Mouse (Mus musculus) midbrain, embryonic 13.5 days (tissue): ENCODE data around the gene Dchs1. TPM values are rescaled to one million over a fixed set of nuclear protein-coding genes. Genes with fewer than 3 reads are reported as not detected.
A peak's percentile ranks its signal among the peaks of the same experiment; 100 is the strongest.

Experiments
- ATAC-seq: fragments of 200-750 bp; cut with Nextera tagmentation; 2 replicates; pipeline ENCODE4 v1.8.0; 2017; ENCODE audit warnings: mild to moderate bottlenecking, moderate TSS enrichment, moderate library complexity
- H3K27ac ChIP-seq: fragments of 300-500 bp; sonication (generic); 2 replicates; pipeline ENCODE4 v1.5.1; 2015; ENCODE audit warnings: inconsistent platforms, mild to moderate bottlenecking, moderate library complexity
- H3K27me3 ChIP-seq: fragments of 300-500 bp; sonication (generic); 2 replicates; pipeline ENCODE4 v1.6.1; 2015; ENCODE audit warnings: mild to moderate bottlenecking, inconsistent platforms
- H3K36me3 ChIP-seq: fragments of 300-500 bp; sonication (generic); 2 replicates; pipeline ENCODE4 v1.6.1; 2015; ENCODE audit warnings: mild to moderate bottlenecking, inconsistent platforms
- H3K4me1 ChIP-seq: fragments of 300-500 bp; sonication (generic); replicated peaks from 2 replicates; pipeline ENCODE4 v1.6.1; 2015; ENCODE audit warnings: inconsistent platforms
- H3K4me2 ChIP-seq: fragments of 300-500 bp; sonication (generic); replicated peaks from 2 replicates; pipeline ENCODE4 v1.6.1; 2015; ENCODE audit warnings: moderate library complexity, mild to moderate bottlenecking, inconsistent platforms
- H3K4me3 ChIP-seq: fragments of 300-500 bp; sonication (generic); replicated peaks from 2 replicates; pipeline ENCODE4 v1.5.1; 2015; ENCODE audit warnings: mild to moderate bottlenecking, inconsistent platforms
- H3K9ac ChIP-seq: fragments of 300-500 bp; sonication (generic); replicated peaks from 2 replicates; pipeline ENCODE4 v1.6.1; 2015; ENCODE audit warnings: mild to moderate bottlenecking, inconsistent platforms
- H3K9me3 ChIP-seq: fragments of 300-500 bp; sonication (generic); 2 replicates; pipeline ENCODE4 v1.6.1; 2016; ENCODE audit warnings: mild to moderate bottlenecking, inconsistent platforms
- WGBS: fragments of 180-500 bp; shearing (Covaris S2); methylation state at CpG from one replicate; pipeline ENCODE4 v1.1.7; 2015; 5-methylcytosine and 5-hydroxymethylcytosine counted together
- polyA plus RNA-seq: library from polyadenylated mRNA; unstranded; fragments of >200 nt; fragmentation: Nextera tagmentation; extraction: Ambion mirVana; gene quantifications from 2 replicates; pipeline ENCODE4 v1.2.1, GENCODE M21; 2015

Gene Dchs1
- polyA plus RNA-seq, 1 experiment from 2014 or later = 20.5 TPM

DNA sequence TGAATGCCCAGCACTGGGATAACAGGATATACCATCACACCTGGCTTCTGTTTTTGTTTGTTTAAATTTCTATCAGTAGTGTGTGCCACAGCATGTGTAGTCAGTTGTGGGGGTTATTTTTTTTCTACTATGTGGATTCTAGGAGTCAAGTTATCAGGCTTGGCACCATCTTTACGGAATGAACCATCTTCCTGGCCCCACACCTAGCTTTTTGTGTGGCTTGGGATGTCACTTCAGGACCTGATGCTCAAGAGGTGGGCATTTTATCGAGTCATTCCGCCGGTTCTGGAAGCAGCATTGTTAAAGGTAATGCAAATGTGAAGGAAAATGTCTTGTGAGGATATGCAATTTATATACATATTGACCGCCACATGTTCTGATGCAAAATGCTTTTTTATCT, 18.7 kb upstream of the Dchs1 start:
- Histone ChIP-seq H3K9ac (no peak overlapping the region), H3K27me3 (no peaks in the 10 kb centered on the region), H3K36me3 (peaks cover 18% of the 10 kb centered on the region), H3K4me1 (peaks cover 10% of the 10 kb centered on the region), H3K9me3 (no peaks in the 10 kb centered on the region), H3K4me3 (no peak overlapping the region), H3K4me2 (no peak overlapping the region), H3K27ac (no peak overlapping the region)
- ATAC-seq = no peak
- 78% methylated on average over 5 of the region's 5 CpGs for WGBS

DNA sequence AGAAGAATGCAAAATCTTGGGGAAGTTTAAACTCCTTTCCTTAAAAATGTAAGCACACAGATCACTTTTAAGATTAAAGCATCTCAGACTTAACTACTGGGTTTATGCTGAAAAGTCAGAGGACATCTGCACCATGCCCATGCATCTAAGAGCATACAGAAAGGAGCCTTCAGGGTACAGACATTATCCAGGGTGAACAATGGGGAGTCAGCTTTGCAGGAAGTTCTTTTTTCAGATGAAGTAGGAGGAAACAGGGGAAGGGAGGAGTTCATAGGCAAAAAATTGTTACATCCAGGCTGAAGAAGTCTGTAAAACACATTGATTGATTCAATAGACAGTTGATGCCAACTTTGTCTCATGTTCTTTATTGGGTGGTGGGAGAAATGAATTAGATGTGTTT, 16.0 kb upstream of the Dchs1 start:
- Histone ChIP-seq H3K4me1 (no peaks in the 10 kb centered on the region), H3K27me3 (no peaks in the 10 kb centered on the region), H3K9me3 (no peaks in the 10 kb centered on the region), H3K36me3 (peaks cover 8% of the 10 kb centered on the region), H3K27ac (no peak overlapping the region), H3K4me2 (no peak overlapping the region), H3K4me3 (no peak overlapping the region), H3K9ac (no peak overlapping the region)
- ATAC-seq = no peak

DNA sequence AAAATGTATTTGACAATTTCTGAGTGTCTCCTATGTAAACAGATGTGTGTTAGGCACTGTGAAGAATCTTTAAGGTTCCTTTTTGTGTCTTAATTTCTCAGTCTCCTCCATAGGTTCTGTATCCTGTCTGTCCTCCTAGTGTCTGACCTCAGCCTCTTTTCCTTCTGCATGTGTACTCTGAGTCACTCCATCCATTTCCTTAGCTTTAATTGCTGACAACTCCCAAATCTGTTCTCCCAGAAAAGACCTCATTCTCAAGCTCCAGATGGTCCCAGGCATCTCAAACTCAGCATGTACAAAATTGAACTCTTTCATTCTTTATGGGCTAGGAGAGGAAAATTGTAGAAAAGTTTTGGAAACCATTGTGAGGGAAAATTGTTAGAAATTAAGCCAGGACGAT, 15.3 kb upstream of the Dchs1 start:
- H3K4me1 ChIP-seq = no peaks in the 10 kb centered on the region
- H3K9me3 ChIP-seq = no peaks in the 10 kb centered on the region
- H3K27ac ChIP-seq = no peak overlapping the region
- WGBS = 50% methylated on average over 1 of the region's 1 CpGs
- peaks cover 4% of the 10 kb centered on the region; the same call in 1 of the 2 replicates for H3K36me3 ChIP-seq
- no peak overlapping the region for H3K9ac ChIP-seq
- H3K4me2 ChIP-seq = no peak overlapping the region
- ATAC-seq = no peak
- H3K4me3 ChIP-seq = no peak overlapping the region
- H3K27me3 ChIP-seq = no peaks in the 10 kb centered on the region

DNA sequence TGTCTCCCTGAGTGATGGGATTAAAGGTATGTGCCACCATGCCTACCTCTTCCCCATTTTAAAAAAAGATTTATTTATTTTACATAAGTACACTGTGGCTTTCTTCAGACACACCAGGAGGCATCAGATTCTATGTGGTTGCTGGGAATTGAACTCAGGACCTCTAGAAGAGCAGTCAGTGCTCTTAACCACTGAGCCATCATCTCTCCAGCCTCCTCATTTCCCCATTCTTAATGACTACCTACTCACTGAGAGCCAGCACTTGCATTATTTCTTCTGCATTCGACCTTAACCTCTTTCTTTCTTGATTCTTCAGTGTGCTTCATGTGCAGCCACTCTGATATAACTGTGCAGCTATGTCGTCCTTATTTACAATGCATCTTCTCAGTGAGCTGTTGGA, 14.9 kb upstream of the Dchs1 start:
- Histone ChIP-seq H3K27ac (no peak overlapping the region), H3K4me2 (no peak overlapping the region), H3K4me1 (no peaks in the 10 kb centered on the region), H3K36me3 (peaks cover 2% of the 10 kb centered on the region; the same call in 1 of the 2 replicates), H3K9ac (no peak overlapping the region), H3K4me3 (no peak overlapping the region), H3K9me3 (no peaks in the 10 kb centered on the region), H3K27me3 (no peaks in the 10 kb centered on the region)
- 52% methylated on average over 2 of the region's 2 CpGs for WGBS
- no peak for ATAC-seq

DNA sequence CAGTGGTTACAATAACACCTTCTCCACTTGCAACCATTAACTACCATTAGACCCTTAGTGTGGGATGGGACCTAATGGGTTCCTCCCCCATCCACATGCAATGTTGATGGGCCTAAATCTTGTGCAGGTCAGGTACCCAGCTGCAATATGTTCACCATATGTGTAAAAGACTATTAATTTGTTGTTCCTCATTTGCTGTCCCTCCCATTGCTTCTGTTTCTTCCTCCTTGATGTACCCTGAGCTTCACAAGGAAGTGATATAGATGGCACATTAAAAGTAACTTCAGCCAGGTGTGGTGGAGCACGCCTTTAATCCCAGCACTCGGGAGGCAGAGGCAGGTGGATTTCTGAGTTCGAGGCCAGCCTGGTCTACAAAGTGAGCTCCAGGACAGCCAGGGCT, 9.5 kb upstream of the Dchs1 start:
- no peak overlapping the region for H3K4me2 ChIP-seq
- no peaks in the 10 kb centered on the region for H3K4me1 ChIP-seq
- no peaks in the 10 kb centered on the region for H3K27me3 ChIP-seq
- no peak overlapping the region for H3K4me3 ChIP-seq
- ATAC-seq = no peak
- H3K9me3 ChIP-seq = no peaks in the 10 kb centered on the region
- no peaks in the 10 kb centered on the region for H3K36me3 ChIP-seq
- no peak overlapping the region for H3K9ac ChIP-seq
- no peak overlapping the region for H3K27ac ChIP-seq
- 88% methylated on average over 3 of the region's 3 CpGs for WGBS

DNA sequence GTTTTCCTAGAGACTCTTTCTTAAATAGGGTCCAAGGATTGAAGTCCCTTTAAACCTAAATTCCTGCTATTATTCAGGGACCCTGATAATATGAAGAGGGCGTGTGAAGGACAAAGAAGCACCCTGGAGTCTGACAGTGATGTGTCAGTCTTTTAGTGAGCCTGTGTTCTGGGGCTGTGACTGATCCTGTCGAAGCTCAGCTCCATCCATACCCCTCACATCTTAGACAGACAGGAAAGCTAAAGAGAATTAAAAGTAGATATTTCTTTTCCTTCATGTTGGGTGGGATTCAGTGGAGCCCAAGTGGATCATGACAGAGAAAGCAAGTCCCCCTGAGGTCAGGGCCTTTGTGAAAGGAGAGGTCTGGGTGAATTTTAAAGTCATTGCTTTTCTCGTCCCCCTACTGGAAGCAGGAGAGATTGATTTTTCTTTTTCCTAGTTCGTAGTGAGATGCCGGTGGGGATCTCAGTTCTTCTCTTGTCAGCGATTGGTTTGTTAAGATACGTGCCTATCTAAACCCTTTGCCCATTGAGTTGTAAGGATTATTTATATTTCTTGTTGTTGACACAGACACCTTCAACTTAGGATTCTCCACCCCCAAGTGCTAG, 8.4 kb upstream of the Dchs1 start:
- H3K9me3 ChIP-seq = no peaks in the 10 kb centered on the region
- H3K4me2 ChIP-seq = no peak overlapping the region
- no peaks in the 10 kb centered on the region for H3K36me3 ChIP-seq
- H3K27ac ChIP-seq = no peak overlapping the region
- no peaks in the 10 kb centered on the region for H3K4me1 ChIP-seq
- H3K4me3 ChIP-seq = no peak overlapping the region
- 8% methylated on average over 7 of the region's 7 CpGs for WGBS
- no peak for ATAC-seq
- no peak overlapping the region for H3K9ac ChIP-seq
- H3K27me3 ChIP-seq = no peaks in the 10 kb centered on the region

DNA sequence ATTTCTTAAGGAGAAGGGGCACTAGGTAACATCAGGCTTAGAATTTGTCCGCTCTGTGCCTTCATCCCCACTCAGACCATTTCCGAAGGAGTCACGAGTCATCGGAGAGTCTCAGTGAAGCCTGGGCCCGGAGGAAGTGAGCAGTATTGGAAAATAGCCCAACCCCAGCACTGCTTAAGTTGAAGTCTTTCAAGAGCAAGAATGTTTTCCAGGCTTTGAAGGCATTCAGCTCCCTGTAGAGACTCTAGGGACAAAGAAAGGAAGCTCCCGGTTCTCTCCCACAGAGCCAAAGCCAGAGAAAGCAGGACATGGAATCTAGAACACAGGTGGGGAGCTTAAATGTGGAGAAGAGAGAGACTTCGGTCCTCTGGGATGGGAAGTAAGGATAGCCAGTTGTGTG, 6.2 kb upstream of the Dchs1 start:
- H3K4me3 ChIP-seq = no peak overlapping the region
- H3K36me3 ChIP-seq = no peaks in the 10 kb centered on the region
- H3K9me3 ChIP-seq = no peaks in the 10 kb centered on the region
- no peak overlapping the region for H3K27ac ChIP-seq
- no peaks in the 10 kb centered on the region for H3K27me3 ChIP-seq
- H3K4me2 ChIP-seq = no peak overlapping the region
- no peak overlapping the region for H3K9ac ChIP-seq
- 81% methylated on average over 7 of the region's 7 CpGs for WGBS
- ATAC-seq = no peak
- peaks cover 3% of the 10 kb centered on the region for H3K4me1 ChIP-seq

DNA sequence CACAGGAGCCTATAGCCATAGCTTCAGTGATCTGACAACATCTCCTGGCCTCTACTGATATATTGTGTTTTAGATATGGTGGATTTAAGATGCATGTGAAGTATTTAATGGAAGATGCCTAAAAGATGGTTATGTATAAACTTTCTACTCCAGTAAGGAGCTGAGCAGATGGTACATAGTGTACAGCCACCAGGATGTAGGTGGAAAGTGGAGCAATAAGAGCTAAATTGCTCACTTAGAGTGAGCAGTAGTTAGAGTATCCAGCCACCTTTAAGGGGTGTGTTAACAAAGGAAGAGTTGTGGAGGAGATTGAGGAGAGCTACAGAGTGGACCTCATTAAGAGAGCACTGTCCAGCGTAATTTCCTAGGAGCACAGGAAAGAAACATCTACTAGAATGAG, 3.7 kb upstream of the Dchs1 start:
- Histone ChIP-seq H3K9me3 (no peaks in the 10 kb centered on the region), H3K36me3 (no peaks in the 10 kb centered on the region), H3K27me3 (no peaks in the 10 kb centered on the region), H3K4me1 (peaks cover 13% of the 10 kb centered on the region), H3K4me3 (no peak overlapping the region), H3K27ac (no peak overlapping the region), H3K9ac (no peak overlapping the region), H3K4me2 (no peak overlapping the region)
- WGBS = 89% methylated on average over 1 of the region's 1 CpGs
- no peak for ATAC-seq

DNA sequence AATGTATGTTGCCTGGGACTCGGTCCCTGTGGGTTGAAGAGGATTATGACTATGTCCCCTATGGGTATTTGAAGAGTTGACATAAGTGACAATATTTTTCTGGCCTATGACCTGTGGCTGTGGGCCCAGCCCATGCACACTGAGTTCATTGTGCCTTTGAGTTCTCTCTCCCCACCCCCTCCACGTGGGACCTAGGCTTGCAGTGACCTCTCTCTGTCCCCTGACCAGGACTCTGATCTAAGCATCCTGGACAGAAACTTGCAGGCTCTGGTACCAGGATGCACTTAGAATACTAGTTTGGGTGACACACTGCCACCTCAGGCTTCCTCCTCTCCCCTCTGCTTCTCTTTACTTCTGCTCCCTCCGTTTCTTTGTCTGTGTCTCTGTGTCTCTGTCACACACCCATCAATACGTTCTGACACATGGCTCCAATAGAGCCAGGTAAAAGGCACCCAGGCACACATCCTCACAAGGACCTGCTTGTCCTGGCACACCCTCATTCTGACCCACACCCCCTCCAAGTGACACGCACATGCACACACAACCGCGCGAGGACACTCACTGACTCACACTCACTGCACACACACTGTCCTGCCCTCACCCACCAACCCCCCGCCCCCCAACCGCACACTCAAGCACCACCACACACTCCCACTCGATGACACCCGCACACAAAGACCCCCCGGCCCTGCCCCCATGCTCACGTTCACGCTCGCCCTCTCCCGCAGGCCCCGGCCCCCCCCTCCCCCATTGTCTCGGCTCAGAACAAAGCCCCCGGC, 759 bp downstream of the Dchs1 start:
- peak; percentile 80 for ATAC-seq
- Histone ChIP-seq H3K4me3 (peak overlapping the region; percentile 80), H3K27me3 (no peaks in the 10 kb centered on the region), H3K27ac (peak overlapping the region; percentile 99), H3K4me1 (peaks cover 50% of the 10 kb centered on the region), H3K36me3 (peaks cover 32% of the 10 kb centered on the region), H3K9ac (peak overlapping the region; percentile 100), H3K9me3 (no peaks in the 10 kb centered on the region), H3K4me2 (peak overlapping the region; percentile 80)
- WGBS = 4% methylated on average over 17 of the region's 20 CpGs

DNA sequence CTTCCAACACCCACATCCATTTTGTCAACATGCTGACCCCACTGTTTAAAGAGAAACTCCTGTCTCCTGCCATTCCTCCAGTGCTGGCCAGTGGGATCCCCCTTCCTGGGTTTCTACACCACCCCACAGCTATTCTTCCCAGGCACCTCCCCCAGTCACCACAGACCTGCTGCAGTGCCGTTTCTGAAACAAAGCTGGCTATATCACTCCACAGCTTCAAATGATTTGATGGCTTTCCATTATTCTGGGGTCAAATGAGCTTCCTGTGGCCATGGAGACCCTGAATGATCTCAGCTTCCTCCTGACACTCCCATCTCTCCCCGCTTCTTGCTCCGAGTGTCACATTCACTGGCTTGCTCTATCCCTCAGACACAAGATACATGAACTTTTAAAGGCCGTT, 2.9 kb downstream of the Dchs1 start:
- H3K27ac ChIP-seq = no peak overlapping the region
- no peaks in the 10 kb centered on the region for H3K27me3 ChIP-seq
- peak overlapping the region; percentile 80 for H3K4me3 ChIP-seq
- ATAC-seq = no peak
- peak overlapping the region; percentile 80 for H3K4me2 ChIP-seq
- H3K9ac ChIP-seq = peak overlapping the region; percentile 62
- peaks cover 51% of the 10 kb centered on the region for H3K4me1 ChIP-seq
- WGBS = 19% methylated on average over 4 of the region's 4 CpGs
- H3K9me3 ChIP-seq = no peaks in the 10 kb centered on the region
- H3K36me3 ChIP-seq = peaks cover 53% of the 10 kb centered on the region

DNA sequence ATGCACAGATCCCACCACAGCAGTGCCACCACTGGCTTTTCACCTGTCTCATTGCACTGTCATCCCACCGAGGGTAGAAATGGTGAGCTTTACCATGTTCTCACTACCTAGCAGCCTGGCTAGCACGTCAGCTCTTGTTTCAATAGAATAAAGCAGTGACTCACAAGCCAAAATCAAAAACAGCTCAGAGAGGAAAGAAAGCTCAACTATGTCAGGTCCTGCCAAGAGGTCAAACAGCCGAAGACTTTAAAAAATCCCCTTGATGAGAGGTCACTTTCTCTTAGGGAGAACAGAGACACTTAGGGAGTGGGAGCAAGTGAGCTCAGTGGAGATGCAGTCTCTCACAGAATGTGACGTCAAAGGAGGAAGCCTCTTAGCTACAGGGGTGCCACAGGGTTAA, 3.6 kb downstream of the Dchs1 start:
- peaks cover 56% of the 10 kb centered on the region for H3K4me1 ChIP-seq
- no peak overlapping the region for H3K27ac ChIP-seq
- peak overlapping the region; percentile 80 for H3K4me2 ChIP-seq
- H3K36me3 ChIP-seq = peaks cover 60% of the 10 kb centered on the region
- H3K4me3 ChIP-seq = peak overlapping the region; percentile 80
- H3K27me3 ChIP-seq = no peaks in the 10 kb centered on the region
- WGBS = 50% methylated on average over 4 of the region's 4 CpGs
- no peak for ATAC-seq
- H3K9ac ChIP-seq = peak overlapping the region; percentile 62
- H3K9me3 ChIP-seq = no peaks in the 10 kb centered on the region

DNA sequence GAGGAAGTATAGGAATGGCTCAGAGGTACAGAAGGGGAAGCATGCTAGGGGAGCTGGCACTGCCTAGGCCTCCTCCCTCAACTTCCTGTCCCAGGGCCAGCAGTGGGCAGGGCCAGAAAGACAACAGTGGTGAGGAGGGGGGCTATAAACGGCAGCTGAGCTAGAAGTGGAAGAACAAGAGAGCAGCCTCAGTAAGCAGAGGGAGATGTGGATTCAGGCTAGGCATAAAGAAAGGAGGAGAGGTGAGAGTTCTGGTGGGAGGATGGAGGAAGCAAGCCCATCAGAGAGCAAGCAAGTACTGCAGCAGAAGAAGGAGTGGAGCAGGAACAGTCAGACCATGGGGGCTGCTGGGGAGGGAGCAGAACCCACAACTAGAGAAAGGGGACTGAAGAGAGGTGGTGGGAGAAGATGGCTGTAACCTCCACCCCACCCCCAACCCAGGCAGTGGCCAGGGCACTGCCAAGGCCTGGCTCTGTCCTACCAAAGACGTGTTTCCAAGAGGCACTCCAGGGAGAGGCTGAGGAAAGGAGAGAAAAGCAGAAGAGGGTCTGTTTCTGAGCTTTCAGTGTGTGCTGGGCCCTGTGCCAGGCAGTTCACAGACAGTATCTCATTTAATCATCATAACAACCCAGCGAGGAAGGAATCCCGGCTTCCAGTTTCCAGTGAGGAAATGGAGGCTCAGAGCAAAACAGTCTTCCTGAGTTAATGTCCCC, 8.7 kb downstream of the Dchs1 start:
- H3K4me2 ChIP-seq = peak overlapping the region; percentile 37
- ATAC-seq = peak; percentile 66
- H3K27ac ChIP-seq = peak overlapping the region; percentile 53
- WGBS = 38% methylated on average over 4 of the region's 4 CpGs
- no peaks in the 10 kb centered on the region for H3K9me3 ChIP-seq
- peaks cover 69% of the 10 kb centered on the region for H3K4me1 ChIP-seq
- no peak overlapping the region for H3K4me3 ChIP-seq
- H3K36me3 ChIP-seq = peaks cover 83% of the 10 kb centered on the region
- H3K27me3 ChIP-seq = no peaks in the 10 kb centered on the region
- H3K9ac ChIP-seq = peak overlapping the region; percentile 39
